Mouse (Mus musculus): ENCODE results near the gene Cabp7.

GRCm38 (mm10) chr11:4769293-4769692, 22.7 kb upstream of the Cabp7 start:
- TF ChIP-seq CTCF (IDR thresholded peaks at IDR 0.05; ENCODE audit: borderline replicate concordance, extremely low read depth, insufficient read depth, insufficient read length): no peak
- no peak for TF ChIP-seq POLR2A (IDR thresholded peaks at IDR 0.05; ENCODE audit: borderline replicate concordance, extremely low read depth, insufficient read depth, insufficient read length, poor library complexity, severe bottlenecking)
